Mouse (Mus musculus): ENCODE results near the gene Abi1.

- no peak for TF ChIP-seq CTCF (IDR thresholded peaks at IDR 0.05)
- TF ChIP-seq EP300 (IDR thresholded peaks at IDR 0.05) = no peak
Observed at GRCm38 (mm10) chr2:22998804-22999203, 41.2 kb downstream of the Abi1 start.
